Mouse (Mus musculus): Measurements from ENCODE around the gene Sufu. TPM values are rescaled to one million over a fixed set of nuclear protein-coding genes. Genes with fewer than 3 reads are reported as not detected.

Gene Sufu
- polyA plus RNA-seq, 1 experiment from 2014 or later: 21.8 TPM

DNA sequence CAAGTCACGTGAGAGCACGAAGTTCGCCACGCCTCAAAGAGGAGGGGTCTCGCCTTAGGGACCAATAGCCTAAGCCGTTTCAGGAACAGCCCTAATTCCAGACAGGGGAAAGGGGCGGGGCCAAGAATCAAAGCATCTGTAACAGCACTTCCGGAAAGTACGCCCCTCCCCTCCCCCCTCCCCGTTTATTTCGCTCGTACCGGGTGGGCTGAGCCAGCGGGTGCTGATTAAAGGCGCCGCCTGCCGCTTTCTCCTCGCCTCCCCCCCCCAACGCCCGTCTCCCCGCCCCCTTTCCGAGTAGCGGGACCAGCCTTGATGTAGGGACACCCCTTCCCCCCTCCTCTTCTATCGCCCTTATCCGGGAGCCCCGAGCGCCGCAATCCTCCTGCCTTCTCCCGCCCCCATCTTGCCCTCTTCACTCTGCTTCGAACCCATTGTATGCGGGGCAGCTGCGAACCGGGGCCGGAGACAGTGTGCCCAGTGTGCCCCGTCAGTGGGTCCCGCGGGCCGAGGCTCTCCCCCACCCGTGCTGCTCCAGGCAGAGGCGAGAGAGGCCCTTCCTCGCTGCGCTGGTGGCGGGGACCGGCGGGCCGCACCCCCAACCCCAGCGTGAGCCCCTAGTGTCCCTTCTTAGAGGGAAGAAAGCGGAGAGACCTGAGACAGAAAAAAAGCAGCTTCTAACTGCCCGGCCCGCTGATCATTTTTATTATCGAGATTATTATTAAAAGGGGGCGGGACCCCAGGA is 103.3 kb downstream of the Sufu start:
- Histone ChIP-seq H3K4me1 (ENCODE audit: control insufficient read depth, insufficient read depth, low read length) (peaks cover 9% of the 10 kb centered on the region), H3K36me3 (ENCODE audit: control insufficient read depth, insufficient read depth, low read length) (peaks cover 3% of the 10 kb centered on the region; the same call in 1 of the 2 replicates), H3K9ac (ENCODE audit: low read length) (peak overlapping the region; percentile 98), H3K27me3 (replicated peaks; ENCODE audit: control insufficient read depth, insufficient read depth, low read length) (no peaks in the 10 kb centered on the region), H3K9me3 (replicated peaks; ENCODE audit: control insufficient read depth, low read length) (no peaks in the 10 kb centered on the region), H3K4me3 (ENCODE audit: low read depth, low read length) (peak overlapping the region; percentile 96), H3K27ac (ENCODE audit: low read depth, low read length) (peak overlapping the region; percentile 100), H3K4me2 (ENCODE audit: low read length) (peak overlapping the region; percentile 96)
- ATAC-seq (peak; percentile 87), DNase-seq (ENCODE audit: low spot score) (peak; percentile 100)
- 0% methylated on average over 45 of the region's 52 CpGs for WGBS

DNA sequence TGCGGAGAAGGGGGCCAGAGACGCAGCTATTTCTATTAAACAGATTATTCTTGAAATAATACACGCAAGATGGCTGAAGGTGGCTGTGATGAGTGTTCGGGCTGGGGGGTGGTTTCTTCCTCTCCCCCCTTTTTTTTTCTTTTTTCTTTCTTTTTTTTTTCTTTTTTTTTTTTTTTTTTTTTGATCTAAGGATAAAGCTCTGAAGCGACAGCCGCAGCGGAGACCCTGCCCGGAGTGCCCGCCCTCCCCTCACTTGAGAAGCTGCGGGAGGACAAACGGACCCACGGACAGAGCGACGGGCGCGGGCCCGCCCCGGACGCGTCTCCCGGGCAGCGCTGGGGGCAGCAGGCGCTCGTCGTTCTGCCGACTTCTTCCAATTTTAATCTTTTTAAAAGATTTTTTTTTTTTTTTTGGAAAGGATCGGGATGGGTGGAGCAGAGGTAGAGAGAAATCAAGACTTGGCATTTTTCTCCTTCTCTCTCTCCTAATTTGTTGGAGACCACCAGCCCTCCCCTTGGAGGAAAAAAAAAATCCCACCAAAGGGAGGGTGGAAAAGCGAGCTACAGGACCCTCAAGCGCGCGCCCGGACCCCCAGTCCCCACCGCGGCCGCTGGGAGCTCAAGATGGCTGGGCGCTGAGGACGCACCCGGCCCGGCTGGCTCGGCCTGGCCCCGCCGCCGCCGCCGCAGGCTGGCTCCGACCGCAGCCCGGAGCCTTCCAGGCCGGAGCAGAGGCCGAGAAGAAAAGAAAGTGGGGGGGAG is 104.1 kb downstream of the Sufu start:
- H3K9me3 ChIP-seq (replicated peaks; ENCODE audit: control insufficient read depth, low read length): no peaks in the 10 kb centered on the region
- peak overlapping the region; percentile 98 for H3K9ac ChIP-seq (ENCODE audit: low read length)
- peak overlapping the region; percentile 96 for H3K4me2 ChIP-seq (ENCODE audit: low read length)
- peaks cover 9% of the 10 kb centered on the region; the same call in 1 of the 2 replicates for H3K36me3 ChIP-seq (ENCODE audit: control insufficient read depth, insufficient read depth, low read length)
- ATAC-seq: peak; percentile 36
- no peaks in the 10 kb centered on the region for H3K27me3 ChIP-seq (replicated peaks; ENCODE audit: control insufficient read depth, insufficient read depth, low read length)
- H3K4me3 ChIP-seq (ENCODE audit: low read depth, low read length): peak overlapping the region; percentile 96
- DNase-seq (ENCODE audit: low spot score): peak; percentile 88
- peak overlapping the region; percentile 100 for H3K27ac ChIP-seq (ENCODE audit: low read depth, low read length)
- peaks cover 16% of the 10 kb centered on the region for H3K4me1 ChIP-seq (ENCODE audit: control insufficient read depth, insufficient read depth, low read length)
- WGBS: under 1% methylated on average over 41 of the region's 50 CpGs

DNA sequence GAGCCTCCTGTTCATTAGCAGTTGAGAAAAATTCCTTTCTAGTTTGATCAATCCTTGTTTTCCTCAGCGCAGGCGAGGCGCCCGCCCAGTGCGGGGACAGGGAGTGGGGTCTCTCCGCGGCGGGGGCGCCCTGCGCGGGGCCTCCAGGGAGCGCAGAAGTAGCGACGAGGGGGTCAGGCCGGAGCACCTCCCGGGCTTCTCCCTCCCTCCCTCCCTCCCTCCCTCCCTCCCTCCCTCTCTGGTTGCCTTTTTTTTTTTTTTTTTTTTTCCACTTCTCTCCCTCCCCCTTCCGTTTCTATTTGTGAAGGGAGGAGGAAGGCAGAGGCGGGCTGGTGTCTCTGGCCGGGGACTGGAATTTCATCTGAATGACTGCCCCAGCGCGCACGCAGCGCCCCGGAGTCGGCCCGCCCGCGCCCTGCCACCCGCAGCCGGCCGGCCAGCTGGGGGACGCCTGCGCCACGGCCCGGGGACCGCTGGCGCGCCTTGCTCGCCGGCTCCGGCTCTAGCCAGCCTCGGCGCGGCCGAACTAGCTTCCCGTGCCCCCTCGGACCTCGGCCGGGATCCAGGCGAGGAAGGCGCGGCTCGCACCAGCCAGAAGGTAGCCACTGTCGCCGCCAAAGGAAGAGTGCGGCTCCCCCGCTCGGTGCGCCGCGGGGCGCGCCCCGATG is 104.8 kb downstream of the Sufu start, which contains the start of gene Trim8:
Trim8 (plus strand) TSS at position 302 of the 668 bp plus-strand sequence.
- no peaks in the 10 kb centered on the region for H3K27me3 ChIP-seq (replicated peaks; ENCODE audit: control insufficient read depth, insufficient read depth, low read length)
- H3K9me3 ChIP-seq (replicated peaks; ENCODE audit: control insufficient read depth, low read length): no peaks in the 10 kb centered on the region
- ATAC-seq (peak; percentile 28), DNase-seq (ENCODE audit: low spot score) (peak; percentile 89)
- H3K4me3 ChIP-seq (ENCODE audit: low read depth, low read length): peak within 1 kb of the TSS; percentile 96
- H3K4me1 ChIP-seq (ENCODE audit: control insufficient read depth, insufficient read depth, low read length): peaks cover 24% of the 10 kb centered on the region
- peak within 1 kb of the TSS; percentile 100 for H3K27ac ChIP-seq (ENCODE audit: low read depth, low read length)
- H3K36me3 ChIP-seq (ENCODE audit: control insufficient read depth, insufficient read depth, low read length): peaks cover 17% of the 10 kb centered on the region
- peak within 1 kb of the TSS; percentile 96 for H3K4me2 ChIP-seq (ENCODE audit: low read length)
- 0% methylated on average over 42 of the region's 64 CpGs for WGBS
- peak within 1 kb of the TSS; percentile 98 for H3K9ac ChIP-seq (ENCODE audit: low read length)

DNA sequence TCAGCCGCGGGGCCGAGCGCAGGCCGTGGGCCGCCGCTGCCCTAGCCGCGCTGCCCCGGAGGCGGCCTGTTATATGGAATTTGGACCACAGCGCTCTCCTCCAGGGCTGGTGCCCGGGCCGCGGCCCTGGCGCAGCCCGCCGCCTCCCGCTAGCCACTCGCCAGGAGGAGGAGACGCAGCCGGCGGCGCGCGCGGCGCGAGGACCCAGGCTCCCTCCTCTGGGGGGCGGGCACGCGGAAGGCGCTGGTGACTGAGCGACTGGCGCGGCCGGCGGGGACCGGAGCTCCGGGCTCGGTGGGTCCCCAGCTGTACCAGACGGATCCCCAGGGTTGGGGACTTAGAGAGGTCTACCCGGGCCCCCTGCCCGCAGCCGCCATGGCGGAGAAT is 105.4 kb downstream of the Sufu start:
- ATAC-seq: no peak
- WGBS: under 1% methylated on average over 36 of the region's 46 CpGs

DNA sequence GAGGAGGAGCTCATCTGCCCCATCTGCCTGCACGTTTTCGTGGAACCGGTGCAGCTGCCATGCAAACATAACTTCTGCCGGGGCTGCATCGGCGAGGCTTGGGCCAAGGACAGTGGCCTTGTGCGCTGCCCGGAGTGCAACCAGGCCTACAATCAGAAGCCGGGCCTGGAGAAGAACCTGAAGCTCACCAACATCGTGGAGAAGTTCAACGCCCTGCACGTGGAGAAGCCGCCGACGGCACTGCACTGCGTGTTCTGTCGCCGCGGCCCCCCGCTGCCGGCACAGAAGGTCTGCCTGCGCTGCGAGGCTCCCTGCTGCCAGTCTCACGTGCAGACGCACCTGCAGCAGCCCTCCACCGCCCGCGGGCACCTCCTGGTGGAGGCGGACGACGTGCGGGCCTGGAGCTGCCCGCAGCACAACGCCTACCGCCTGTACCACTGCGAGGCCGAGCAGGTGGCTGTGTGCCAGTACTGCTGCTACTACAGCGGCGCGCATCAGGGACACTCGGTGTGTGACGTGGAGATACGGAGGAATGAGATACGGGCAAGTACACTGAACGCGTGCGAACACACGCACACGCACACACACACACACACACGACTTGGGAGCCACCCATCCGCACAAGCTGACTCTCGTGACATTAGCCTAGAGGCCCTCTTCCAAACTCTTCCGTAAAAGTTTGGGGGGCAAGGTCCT is 105.9 kb downstream of the Sufu start:
- H3K9ac ChIP-seq (ENCODE audit: low read length): peak overlapping the region; percentile 98
- no peaks in the 10 kb centered on the region for H3K9me3 ChIP-seq (replicated peaks; ENCODE audit: control insufficient read depth, low read length)
- no peaks in the 10 kb centered on the region for H3K27me3 ChIP-seq (replicated peaks; ENCODE audit: control insufficient read depth, insufficient read depth, low read length)
- peak; percentile 84 for DNase-seq (ENCODE audit: low spot score)
- 0% methylated on average over 53 of the region's 53 CpGs for WGBS
- H3K4me2 ChIP-seq (ENCODE audit: low read length): peak overlapping the region; percentile 96
- H3K4me1 ChIP-seq (ENCODE audit: control insufficient read depth, insufficient read depth, low read length): peaks cover 35% of the 10 kb centered on the region
- H3K36me3 ChIP-seq (ENCODE audit: control insufficient read depth, insufficient read depth, low read length): peaks cover 26% of the 10 kb centered on the region
- H3K4me3 ChIP-seq (ENCODE audit: low read depth, low read length): peak overlapping the region; percentile 96
- H3K27ac ChIP-seq (ENCODE audit: low read depth, low read length): peak overlapping the region; percentile 100
- peak; percentile 3; the same call in 1 of the 2 replicates for ATAC-seq

More for the DNA sequence above, 105.4 kb downstream of the Sufu start:
- Histone ChIP-seq H3K27me3 (replicated peaks; ENCODE audit: control insufficient read depth, insufficient read depth, low read length) (no peaks in the 10 kb centered on the region), H3K4me3 (ENCODE audit: low read depth, low read length) (peak overlapping the region; percentile 96), H3K4me2 (ENCODE audit: low read length) (peak overlapping the region; percentile 96), H3K9me3 (replicated peaks; ENCODE audit: control insufficient read depth, low read length) (no peaks in the 10 kb centered on the region), H3K27ac (ENCODE audit: low read depth, low read length) (peak overlapping the region; percentile 100), H3K4me1 (ENCODE audit: control insufficient read depth, insufficient read depth, low read length) (peaks cover 30% of the 10 kb centered on the region), H3K9ac (ENCODE audit: low read length) (peak overlapping the region; percentile 98), H3K36me3 (ENCODE audit: control insufficient read depth, insufficient read depth, low read length) (peaks cover 22% of the 10 kb centered on the region)
- DNase-seq (ENCODE audit: low spot score): peak; percentile 71

DNA sequence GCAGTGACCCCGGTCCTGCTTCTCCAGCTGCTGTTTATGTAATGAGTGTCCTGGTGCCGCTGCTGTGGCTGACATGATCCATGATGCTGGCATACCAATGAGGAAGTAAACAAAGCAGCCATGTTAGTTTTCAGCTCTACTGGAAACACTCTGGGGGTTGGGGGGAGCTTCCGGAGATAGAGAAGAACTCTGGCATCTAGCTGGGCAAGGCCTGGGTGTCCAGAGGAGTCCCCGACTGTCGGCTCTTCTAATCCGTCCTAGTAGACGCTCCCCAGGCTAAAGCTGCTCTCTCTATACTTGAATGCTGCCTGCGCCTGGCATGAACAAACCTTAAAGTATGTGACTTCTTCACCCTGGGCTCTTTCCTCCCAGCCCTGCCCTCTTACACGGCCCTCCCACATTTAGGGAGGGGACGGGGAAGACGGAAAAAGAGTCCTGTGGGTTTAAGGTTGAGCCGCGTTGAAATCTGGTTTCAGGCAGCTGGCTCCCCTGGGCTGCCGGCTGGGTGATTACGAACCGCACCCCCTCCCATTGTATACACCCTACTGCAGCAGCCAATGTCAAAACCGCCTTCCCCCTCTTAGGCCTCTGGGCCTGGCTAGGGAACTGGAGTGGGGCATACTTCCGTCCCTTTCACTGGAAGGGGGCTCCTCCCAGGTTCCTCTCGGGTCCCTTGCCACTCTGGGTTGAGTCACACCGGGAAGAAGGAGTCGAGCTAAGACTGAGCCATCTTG is 106.8 kb downstream of the Sufu start:
- Histone ChIP-seq H3K27ac (ENCODE audit: low read depth, low read length) (peak overlapping the region; percentile 100), H3K36me3 (ENCODE audit: control insufficient read depth, insufficient read depth, low read length) (peaks cover 34% of the 10 kb centered on the region), H3K9me3 (replicated peaks; ENCODE audit: control insufficient read depth, low read length) (no peaks in the 10 kb centered on the region), H3K4me1 (ENCODE audit: control insufficient read depth, insufficient read depth, low read length) (peaks cover 44% of the 10 kb centered on the region), H3K4me2 (ENCODE audit: low read length) (peak overlapping the region; percentile 96), H3K27me3 (replicated peaks; ENCODE audit: control insufficient read depth, insufficient read depth, low read length) (no peaks in the 10 kb centered on the region), H3K4me3 (ENCODE audit: low read depth, low read length) (peak overlapping the region; percentile 96), H3K9ac (ENCODE audit: low read length) (peak overlapping the region; percentile 98)
- DNase-seq (ENCODE audit: low spot score) (peak; percentile 75), ATAC-seq (no peak; the same call in 1 of the 2 replicates)
- WGBS: 1% methylated on average over 21 of the region's 21 CpGs

DNA sequence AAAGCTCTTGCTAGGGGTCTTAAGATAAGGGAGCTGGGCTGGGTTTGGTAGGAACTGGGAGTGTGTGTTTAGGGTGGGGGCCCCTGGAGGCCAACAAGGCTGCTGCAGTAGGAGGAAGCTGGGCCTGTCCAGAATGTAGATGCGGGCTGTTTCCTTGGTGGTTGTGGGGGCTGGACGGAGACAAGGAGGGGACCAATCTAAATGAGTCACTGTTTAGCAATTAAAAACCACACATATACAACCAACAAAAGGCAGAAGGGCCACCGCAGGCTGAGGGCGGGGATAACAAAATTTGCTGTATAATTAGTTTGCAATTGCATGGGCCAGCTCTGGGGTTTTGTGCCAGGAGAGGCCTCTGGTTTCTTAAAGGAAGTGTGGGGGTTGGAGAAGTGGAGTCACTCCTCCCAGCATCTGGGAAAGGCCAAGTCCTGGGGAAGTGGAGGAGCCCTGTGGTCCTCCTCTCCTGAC is 107.4 kb downstream of the Sufu start:
- ATAC-seq: no peak
- Histone ChIP-seq H3K4me3 (ENCODE audit: low read depth, low read length) (peak overlapping the region; percentile 96), H3K4me1 (ENCODE audit: control insufficient read depth, insufficient read depth, low read length) (peaks cover 50% of the 10 kb centered on the region), H3K36me3 (ENCODE audit: control insufficient read depth, insufficient read depth, low read length) (peaks cover 40% of the 10 kb centered on the region), H3K9ac (ENCODE audit: low read length) (peak overlapping the region; percentile 98), H3K27me3 (replicated peaks; ENCODE audit: control insufficient read depth, insufficient read depth, low read length) (no peaks in the 10 kb centered on the region), H3K27ac (ENCODE audit: low read depth, low read length) (peak overlapping the region; percentile 100), H3K4me2 (ENCODE audit: low read length) (peak overlapping the region; percentile 96), H3K9me3 (replicated peaks; ENCODE audit: control insufficient read depth, low read length) (no peaks in the 10 kb centered on the region)
- 0% methylated on average over 4 of the region's 4 CpGs for WGBS
- peak; percentile 60 for DNase-seq (ENCODE audit: low spot score)

All from forebrain, embryonic 14.5 days (tissue).